Mouse (Mus musculus) stomach, embryonic 15.5 days (tissue): Measurements from ENCODE around the gene Adora3. TPM values are rescaled to one million over a fixed set of nuclear protein-coding genes. Genes with fewer than 3 reads are reported as not detected.

ENCODE experiments used
- ATAC-seq: fragments of 200-750 bp; cut with Nextera tagmentation; 2 replicates; pipeline ENCODE4 v1.8.0; 2017; ENCODE audit warnings: low read depth, moderate number of reproducible peaks, moderate TSS enrichment; ENCODE audit not compliant: insufficient read depth, low FRiP score
- H3K27ac ChIP-seq: fragments of 300-500 bp; sonication (generic); 2 replicates; pipeline ENCODE4 v1.5.1; 2015; ENCODE audit warnings: mild to moderate bottlenecking, inconsistent platforms
- H3K27me3 ChIP-seq: fragments of 300-500 bp; sonication (generic); replicated peaks from 2 replicates; pipeline ENCODE4 v1.6.1; 2015; ENCODE audit warnings: inconsistent platforms
- H3K36me3 ChIP-seq: fragments of 300-500 bp; sonication (generic); 2 replicates; pipeline ENCODE4 v1.6.1; 2015; ENCODE audit warnings: inconsistent platforms
- H3K4me1 ChIP-seq: fragments of 300-500 bp; sonication (generic); 2 replicates; pipeline ENCODE4 v1.6.1; 2015; ENCODE audit warnings: inconsistent platforms
- H3K4me2 ChIP-seq: fragments of 300-500 bp; sonication (generic); 2 replicates; pipeline ENCODE4 v1.6.1; 2015; ENCODE audit warnings: mild to moderate bottlenecking, inconsistent platforms
- H3K4me3 ChIP-seq: fragments of 300-500 bp; sonication (generic); replicated peaks from 2 replicates; pipeline ENCODE4 v1.5.1; 2015; ENCODE audit warnings: inconsistent platforms
- H3K9ac ChIP-seq: fragments of 300-500 bp; sonication (generic); 2 replicates; pipeline ENCODE4 v1.6.1; 2015; ENCODE audit warnings: inconsistent platforms
- H3K9me3 ChIP-seq: fragments of 300-500 bp; sonication (generic); 2 replicates; pipeline ENCODE4 v1.6.1; 2016; ENCODE audit warnings: inconsistent platforms
- WGBS: fragments of 180-500 bp; shearing (Covaris S2); methylation state at CpG from one replicate; pipeline ENCODE4 v1.1.7; 2015; 5-methylcytosine and 5-hydroxymethylcytosine counted together
- polyA plus RNA-seq: library from polyadenylated mRNA; unstranded; fragments of >200 nt; fragmentation: Nextera tagmentation; extraction: Ambion mirVana; gene quantifications from 2 replicates; pipeline ENCODE4 v1.2.1, GENCODE M21; 2015

Adora3 gene
- polyA plus RNA-seq, 1 experiment from 2014 or later, result 0.82 TPM

DNA sequence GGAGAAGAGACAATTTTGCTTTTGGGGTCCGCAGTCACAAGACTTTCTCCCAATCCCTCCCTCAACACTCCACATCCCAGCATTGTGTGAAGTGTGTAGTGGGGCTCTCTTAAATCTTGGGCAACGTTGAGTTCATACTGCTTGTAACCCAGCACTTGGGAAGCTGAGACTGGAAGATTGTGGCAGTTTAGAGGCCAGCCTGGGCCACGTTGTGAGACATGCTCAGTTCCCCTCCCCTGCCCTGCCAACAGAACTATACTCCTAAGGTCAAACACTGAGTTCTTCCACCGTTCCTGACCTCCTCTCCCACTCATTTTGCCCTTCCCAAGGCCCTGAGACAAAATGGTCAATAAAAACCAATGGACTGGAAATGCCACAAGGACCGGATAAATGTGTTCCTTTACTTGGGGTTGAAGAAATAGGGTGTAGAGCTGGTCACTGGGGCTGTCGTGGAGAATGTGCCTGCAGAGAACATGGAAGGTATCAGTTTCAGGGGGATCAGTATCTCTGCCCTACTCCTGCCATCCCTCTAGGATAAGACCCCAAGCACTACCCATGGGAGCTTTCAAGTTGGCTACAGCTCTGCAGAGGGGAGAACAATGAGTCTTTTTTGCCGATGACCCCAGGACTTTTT, 57.0 kb downstream of the Adora3 start:
- Histone ChIP-seq H3K9ac (no peak overlapping the region), H3K27ac (no peak overlapping the region), H3K4me1 (no peaks in the 10 kb centered on the region), H3K27me3 (no peaks in the 10 kb centered on the region), H3K9me3 (no peaks in the 10 kb centered on the region), H3K4me2 (no peak overlapping the region), H3K36me3 (no peaks in the 10 kb centered on the region), H3K4me3 (no peak overlapping the region)
- ATAC-seq, result no peak
- 75% methylated on average over 7 of the region's 7 CpGs for WGBS

GRCm38 (mm10) chr3:105928195-105928569, 57.5 kb downstream of the Adora3 start:
- H3K27ac ChIP-seq, result no peak overlapping the region
- WGBS, result 78% methylated on average over 3 of the region's 3 CpGs
- no peaks in the 10 kb centered on the region for H3K27me3 ChIP-seq
- no peaks in the 10 kb centered on the region for H3K4me1 ChIP-seq
- no peak overlapping the region for H3K9ac ChIP-seq
- H3K4me3 ChIP-seq, result no peak overlapping the region
- no peak overlapping the region for H3K4me2 ChIP-seq
- H3K9me3 ChIP-seq, result no peaks in the 10 kb centered on the region
- no peaks in the 10 kb centered on the region for H3K36me3 ChIP-seq
- ATAC-seq, result no peak

DNA sequence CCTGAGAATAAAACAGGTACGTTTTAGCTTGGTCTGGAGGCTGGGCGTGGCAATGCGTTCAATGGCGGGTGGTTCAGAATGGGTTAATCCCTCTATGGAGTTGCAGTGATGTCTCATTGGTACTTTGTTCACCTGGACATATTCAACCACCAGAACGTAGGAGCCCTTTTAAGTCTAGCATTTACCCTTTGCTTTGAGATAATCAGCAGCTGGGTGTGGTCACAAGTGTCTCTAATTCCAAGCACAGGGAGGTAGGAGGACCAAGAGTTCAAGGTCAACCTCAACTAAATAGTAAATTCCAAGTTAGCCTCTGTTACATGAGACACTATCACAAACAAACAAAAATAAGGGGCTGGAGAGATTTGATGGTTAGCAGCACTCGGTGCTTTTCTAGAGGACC, 58.1 kb downstream of the Adora3 start:
- Histone ChIP-seq H3K27ac (no peak overlapping the region), H3K4me3 (no peak overlapping the region), H3K4me1 (no peaks in the 10 kb centered on the region), H3K9ac (no peak overlapping the region), H3K4me2 (no peak overlapping the region), H3K36me3 (no peaks in the 10 kb centered on the region), H3K9me3 (no peaks in the 10 kb centered on the region), H3K27me3 (no peaks in the 10 kb centered on the region)
- ATAC-seq, result no peak
- 77% methylated on average over 6 of the region's 6 CpGs for WGBS

GRCm38 (mm10) chr3:105929821-105930220, 59.2 kb downstream of the Adora3 start:
- Histone ChIP-seq H3K4me3 (no peak overlapping the region), H3K36me3 (no peaks in the 10 kb centered on the region), H3K9ac (no peak overlapping the region), H3K27me3 (no peaks in the 10 kb centered on the region), H3K27ac (no peak overlapping the region), H3K4me2 (no peak overlapping the region), H3K4me1 (no peaks in the 10 kb centered on the region), H3K9me3 (no peaks in the 10 kb centered on the region)
- no peak for ATAC-seq
- WGBS, result 79% methylated on average over 7 of the region's 7 CpGs

- Histone ChIP-seq H3K36me3 (no peaks in the 10 kb centered on the region), H3K4me3 (no peak overlapping the region), H3K4me2 (no peak overlapping the region), H3K9ac (no peak overlapping the region), H3K27me3 (no peaks in the 10 kb centered on the region), H3K27ac (no peak overlapping the region), H3K4me1 (no peaks in the 10 kb centered on the region), H3K9me3 (no peaks in the 10 kb centered on the region)
- no peak for ATAC-seq
- WGBS, result 72% methylated on average over 2 of the region's 2 CpGs
These were observed 60.4 kb downstream of the Adora3 start for GRCm38 (mm10) chr3:105931095-105931494.

- Histone ChIP-seq H3K36me3 (no peaks in the 10 kb centered on the region), H3K9me3 (no peaks in the 10 kb centered on the region), H3K27me3 (no peaks in the 10 kb centered on the region), H3K4me1 (no peaks in the 10 kb centered on the region), H3K27ac (no peak within 1 kb of the TSS), H3K9ac (no peak within 1 kb of the TSS), H3K4me3 (no peak within 1 kb of the TSS), H3K4me2 (no peak within 1 kb of the TSS)
- no peak for ATAC-seq
- 78% methylated on average over 8 of the region's 8 CpGs for WGBS
These were observed 61.8 kb downstream of the Adora3 start, which contains the start of gene I830077J02Rik for GRCm38 (mm10) chr3:105932240-105933071. Gene I830077J02Rik, minus strand, starts transcription at chr3:105932664.

DNA sequence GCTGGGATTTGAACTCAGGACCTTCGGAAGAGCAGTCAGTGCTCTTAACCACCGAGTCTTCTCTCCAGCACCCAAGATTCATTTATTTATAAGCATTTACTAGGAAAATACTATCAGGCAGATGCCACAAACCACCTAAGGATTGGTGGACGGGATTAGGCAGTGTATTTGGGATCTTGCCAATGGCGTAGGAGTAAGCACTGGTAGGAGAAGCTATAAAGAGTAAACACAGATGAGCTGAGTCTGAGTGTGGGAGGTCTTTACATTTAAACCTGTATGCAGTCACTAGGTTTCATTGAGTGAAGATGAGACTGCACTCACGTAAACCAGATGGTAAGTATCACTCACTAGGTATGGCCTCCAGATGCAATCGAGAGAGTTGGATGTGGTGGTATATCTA, 63.3 kb downstream of the Adora3 start:
- no peak for ATAC-seq
- no peak overlapping the region for H3K4me3 ChIP-seq
- no peaks in the 10 kb centered on the region for H3K9me3 ChIP-seq
- H3K4me2 ChIP-seq, result no peak overlapping the region
- H3K36me3 ChIP-seq, result 0 out of 2 replicates have a peak, but pooled peaks cover 4% of the 10 kb centered on the region
- no peaks in the 10 kb centered on the region for H3K4me1 ChIP-seq
- WGBS, result 91% methylated on average over 6 of the region's 6 CpGs
- no peaks in the 10 kb centered on the region for H3K27me3 ChIP-seq
- no peak overlapping the region for H3K27ac ChIP-seq
- H3K9ac ChIP-seq, result no peak overlapping the region

DNA sequence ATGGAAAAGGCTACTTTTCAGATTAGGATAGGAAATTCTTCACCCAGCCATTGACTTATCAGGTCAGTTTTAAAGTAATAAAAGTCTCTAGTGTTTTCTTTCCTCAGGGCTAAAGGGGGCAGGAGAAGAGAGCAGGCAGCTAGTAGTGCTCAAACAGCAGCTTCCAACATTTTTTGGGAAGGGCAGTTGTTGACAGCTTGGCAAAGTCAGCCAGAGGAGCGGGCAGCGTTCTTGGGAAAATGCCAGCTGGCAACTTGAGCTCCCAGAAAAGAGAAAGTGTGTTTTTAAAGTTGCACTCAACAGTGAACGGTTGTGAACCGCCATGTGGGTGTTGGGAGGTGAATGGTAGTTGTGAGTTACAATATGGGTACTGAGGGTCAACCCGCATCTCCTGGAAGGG, 64.4 kb downstream of the Adora3 start:
- Histone ChIP-seq H3K9ac (no peak overlapping the region), H3K27ac (no peak overlapping the region), H3K27me3 (no peaks in the 10 kb centered on the region), H3K4me2 (no peak overlapping the region), H3K36me3 (0 out of 2 replicates have a peak, but pooled peaks cover 4% of the 10 kb centered on the region), H3K4me1 (no peaks in the 10 kb centered on the region), H3K4me3 (no peak overlapping the region), H3K9me3 (no peaks in the 10 kb centered on the region)
- WGBS, result 75% methylated on average over 5 of the region's 5 CpGs
- no peak for ATAC-seq

GRCm38 (mm10) chr3:105936111-105936510, 65.5 kb downstream of the Adora3 start:
- Histone ChIP-seq H3K9ac (no peak overlapping the region), H3K27ac (no peak overlapping the region), H3K9me3 (no peaks in the 10 kb centered on the region), H3K4me1 (no peaks in the 10 kb centered on the region), H3K36me3 (peaks cover 8% of the 10 kb centered on the region; the same call in 1 of the 2 replicates), H3K4me3 (no peak overlapping the region), H3K4me2 (no peak overlapping the region), H3K27me3 (no peaks in the 10 kb centered on the region)
- ATAC-seq, result no peak
- 79% methylated on average over 4 of the region's 4 CpGs for WGBS

DNA sequence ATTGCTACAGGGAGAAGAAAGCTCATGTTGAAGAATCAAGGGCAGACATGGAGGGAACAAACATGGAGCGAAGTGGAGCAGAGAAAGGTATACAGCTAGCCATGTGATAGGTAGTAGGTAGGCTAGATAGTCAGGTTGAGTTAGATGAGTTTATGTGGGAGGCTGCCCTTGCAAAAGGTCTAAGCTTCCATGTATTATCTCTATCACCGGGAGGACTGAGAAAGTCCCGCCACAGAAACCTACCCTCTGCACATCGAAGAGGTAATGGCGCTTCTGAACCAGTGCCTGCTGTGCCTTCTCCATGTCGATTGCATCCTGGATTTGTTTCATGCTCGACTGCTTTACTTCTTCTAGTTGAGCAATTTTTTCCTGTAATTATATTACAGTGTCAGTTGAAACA, 80.7 kb downstream of the Adora3 start:
- H3K27ac ChIP-seq, result no peak overlapping the region
- H3K36me3 ChIP-seq, result peaks cover 35% of the 10 kb centered on the region
- no peak overlapping the region for H3K4me2 ChIP-seq
- H3K4me3 ChIP-seq, result no peak overlapping the region
- no peak for ATAC-seq
- no peaks in the 10 kb centered on the region for H3K9me3 ChIP-seq
- H3K27me3 ChIP-seq, result no peaks in the 10 kb centered on the region
- 91% methylated on average over 7 of the region's 7 CpGs for WGBS
- H3K4me1 ChIP-seq, result no peaks in the 10 kb centered on the region
- no peak overlapping the region for H3K9ac ChIP-seq

- 98% methylated on average over 1 of the region's 1 CpGs for WGBS
- no peak overlapping the region for H3K9ac ChIP-seq
- peaks cover 16% of the 10 kb centered on the region for H3K36me3 ChIP-seq
- ATAC-seq, result no peak
- no peaks in the 10 kb centered on the region for H3K27me3 ChIP-seq
- no peak overlapping the region; the same call in 1 of the 2 replicates for H3K4me2 ChIP-seq
- no peaks in the 10 kb centered on the region for H3K9me3 ChIP-seq
- H3K27ac ChIP-seq, result no peak overlapping the region
- H3K4me3 ChIP-seq, result no peak overlapping the region
- H3K4me1 ChIP-seq, result peaks cover 19% of the 10 kb centered on the region
These were observed 86.6 kb downstream of the Adora3 start for GRCm38 (mm10) chr3:105957235-105957634.

DNA sequence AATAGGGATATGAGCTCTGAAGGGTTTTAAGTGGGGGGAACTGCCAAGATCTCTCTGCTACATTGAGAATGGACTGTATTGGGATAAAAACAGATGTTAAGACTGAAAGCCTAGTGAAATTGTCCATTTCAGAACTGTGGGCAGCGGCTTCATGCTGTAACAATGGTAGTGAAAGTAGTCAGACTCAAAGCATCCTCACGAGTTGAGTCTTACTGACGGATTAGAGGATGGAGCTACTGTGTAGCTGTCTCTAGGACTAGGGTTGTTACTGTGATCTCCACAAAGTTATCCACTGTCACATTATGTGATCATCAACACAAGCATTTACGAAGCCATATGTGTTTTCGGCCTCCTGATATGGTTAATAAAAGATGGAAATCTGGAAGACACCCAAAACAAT, 87.5 kb downstream of the Adora3 start:
- Histone ChIP-seq H3K9me3 (no peaks in the 10 kb centered on the region), H3K4me2 (peak overlapping the region; percentile 60), H3K27ac (peak overlapping the region; percentile 94; the same call in 1 of the 2 replicates), H3K4me1 (peaks cover 19% of the 10 kb centered on the region), H3K9ac (peak overlapping the region; percentile 93), H3K36me3 (peaks cover 23% of the 10 kb centered on the region), H3K27me3 (no peaks in the 10 kb centered on the region), H3K4me3 (peak overlapping the region; percentile 96)
- ATAC-seq, result no peak
- 32% methylated on average over 5 of the region's 5 CpGs for WGBS
